ENCODE assay signal across 9 mouse cellular contexts in genomic region chr9:29802990-29803737, GRCm38 (mm10).
DNase-seq lines count a peak whose midpoint lies in the region; ATAC-seq lines count a peak whose summit lies in the region.
"Had no signal": no experiment of that assay in that cellular context is flagged by ENCODE, and none has a peak within 500 bp of the region (broad histone marks: within the 10 kb centered on the region; RNA-seq: fewer than 3 reads in every experiment).

No protein-coding gene starts in this region.

- H3K4me3 ChIP-seq in embryonic facial prominence, embryonic 10.5 days, result no peak overlapping the region
- no peak overlapping the region for H3K4me3 ChIP-seq in forebrain, embryonic 16.5 days (replicated peaks; ENCODE audit: low read length)
- no peak overlapping the region for H3K4me3 ChIP-seq in neural tube, embryonic 12.5 days

- DNase-seq in embryonic facial prominence, embryonic 10.5 days (ENCODE audit: low spot score), result no peak
- peak; percentile 38 to 54 for DNase-seq in layer of hippocampus, postnatal 10 days (ENCODE audit: low spot score in 2 of 2)
- DNase-seq in spleen, adult 12 weeks (ENCODE audit: low spot score), result no peak
- no peak for DNase-seq in gastrocnemius, adult 18-20 months (ENCODE audit: low spot score)
- no peak for DNase-seq in kidney, adult 9 months
- no peak for DNase-seq in cerebellum, adult 11 months

- ATAC-seq in forebrain, embryonic 16.5 days, result peak; percentile 79
- ATAC-seq in neural tube, embryonic 12.5 days (ENCODE audit: low FRiP score, low read depth), result peak; percentile 51
- ATAC-seq: Patski had no signal

- WGBS in embryonic facial prominence, embryonic 10.5 days, result 35% methylated on average over 12 of the region's 12 CpGs
- WGBS in forebrain, embryonic 16.5 days, result 4% methylated on average over 12 of the region's 12 CpGs
- 31% methylated on average over 12 of the region's 12 CpGs for WGBS in neural tube, embryonic 12.5 days

- no peaks in the 10 kb centered on the region for H3K36me3 ChIP-seq in embryonic facial prominence, embryonic 10.5 days (replicated peaks)
- H3K36me3 ChIP-seq in forebrain, embryonic 16.5 days (ENCODE audit: control insufficient read depth, insufficient read depth), result no peaks in the 10 kb centered on the region
- no peaks in the 10 kb centered on the region for H3K36me3 ChIP-seq in neural tube, embryonic 12.5 days

- H3K27ac ChIP-seq in embryonic facial prominence, embryonic 10.5 days (replicated peaks), result peak overlapping the region; percentile 48; the same call in 1 of the 2 replicates
- H3K27ac ChIP-seq in forebrain, embryonic 16.5 days (ENCODE audit: low read length), result peak overlapping the region; percentile 84
- peak overlapping the region; percentile 1 for H3K27ac ChIP-seq in neural tube, embryonic 12.5 days

- H3K4me1 ChIP-seq in embryonic facial prominence, embryonic 10.5 days, result peaks cover 25% of the 10 kb centered on the region
- peaks cover 32% of the 10 kb centered on the region for H3K4me1 ChIP-seq in forebrain, embryonic 16.5 days (replicated peaks; ENCODE audit: control insufficient read depth, insufficient read depth, low read length)
- H3K4me1 ChIP-seq in neural tube, embryonic 12.5 days, result peaks cover 25% of the 10 kb centered on the region

- 0 out of 2 replicates have a peak, but pooled peaks cover 6% of the 10 kb centered on the region for H3K27me3 ChIP-seq in embryonic facial prominence, embryonic 10.5 days (replicated peaks; ENCODE audit: low read depth, poor library complexity, severe bottlenecking)
- no peaks in the 10 kb centered on the region for H3K27me3 ChIP-seq in forebrain, embryonic 16.5 days (replicated peaks; ENCODE audit: control insufficient read depth, insufficient read depth, low read length)
- no peaks in the 10 kb centered on the region for H3K27me3 ChIP-seq in neural tube, embryonic 12.5 days (replicated peaks)

- H3K9ac ChIP-seq in forebrain, embryonic 16.5 days (replicated peaks; ENCODE audit: low read depth, low read length), result peak overlapping the region; percentile 23; the same call in 1 of the 2 replicates
- no peak overlapping the region for H3K9ac ChIP-seq in neural tube, embryonic 12.5 days

- no peaks in the 10 kb centered on the region for H3K9me3 ChIP-seq in embryonic facial prominence, embryonic 10.5 days
- H3K9me3 ChIP-seq in forebrain, embryonic 16.5 days (ENCODE audit: control insufficient read depth, low read length), result no peaks in the 10 kb centered on the region
- no peaks in the 10 kb centered on the region for H3K9me3 ChIP-seq in neural tube, embryonic 12.5 days

- H3K4me2 ChIP-seq in forebrain, embryonic 16.5 days (ENCODE audit: low read length), result peak overlapping the region; percentile 38
- peak overlapping the region; percentile 18; the same call in 1 of the 2 replicates for H3K4me2 ChIP-seq in neural tube, embryonic 12.5 days (replicated peaks)

Comparison
In these comparisons a context has a peak if more than half of its experiments do, and no peak if none do; other contexts are left out.
1. DNase-seq: peak in layer of hippocampus, postnatal 10 days (2 of 2); none in embryonic facial prominence, embryonic 10.5 days (single experiment), spleen, adult 12 weeks (single experiment), gastrocnemius, adult 18-20 months (single experiment), kidney, adult 9 months (single experiment) and cerebellum, adult 11 months (single experiment).
2. H3K27ac ChIP-seq: peak in every context shown above with its lines; median percentile 84 in forebrain, embryonic 16.5 days; 48 in embryonic facial prominence, embryonic 10.5 days; 1 in neural tube, embryonic 12.5 days.